Mouse (Mus musculus): ENCODE data around the gene Gm49486.
"Not testable (repeated sequence)": the region's sequence is repeated elsewhere in the genome, so short reads cannot be mapped to it uniquely, and the experiment has no call there.

The Gm49486 gene

GRCm38 (mm10) chr15:79224685-79225084 lies 4.5 kb upstream of the Gm49486 start:
- intact Hi-C loops (cut with DNase I) = no loop called here

GRCm38 (mm10) chr15:79225780-79226179 lies 3.4 kb upstream of the Gm49486 start:
- intact Hi-C loops (cut with DNase I) = not testable (repeated sequence)

GRCm38 (mm10) chr15:79235268-79235667 lies 6.1 kb downstream of the Gm49486 start:
- intact Hi-C loops (cut with DNase I) = no loop called here

DNA sequence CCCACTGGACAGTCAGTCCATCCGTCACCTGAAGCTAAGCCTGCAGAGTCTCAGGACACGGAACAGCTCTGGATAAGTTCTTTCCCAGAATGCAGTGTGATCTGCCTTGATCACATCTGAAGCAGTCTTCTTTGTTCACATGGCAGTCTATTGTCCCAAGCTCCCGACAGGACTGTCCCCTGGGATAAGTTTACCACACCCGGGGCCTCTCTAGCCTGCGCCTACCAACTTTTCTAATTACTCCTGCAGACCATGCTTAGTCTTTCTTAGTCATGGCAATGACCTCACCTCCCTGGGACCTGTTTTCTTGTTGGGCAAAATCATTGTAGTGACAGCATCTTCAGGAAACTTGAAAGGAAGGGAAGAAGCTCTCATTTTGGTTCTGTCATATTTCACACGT lies 8.8 kb downstream of the Gm49486 start:
- intact Hi-C loops (cut with DNase I) = no loop called here

DNA sequence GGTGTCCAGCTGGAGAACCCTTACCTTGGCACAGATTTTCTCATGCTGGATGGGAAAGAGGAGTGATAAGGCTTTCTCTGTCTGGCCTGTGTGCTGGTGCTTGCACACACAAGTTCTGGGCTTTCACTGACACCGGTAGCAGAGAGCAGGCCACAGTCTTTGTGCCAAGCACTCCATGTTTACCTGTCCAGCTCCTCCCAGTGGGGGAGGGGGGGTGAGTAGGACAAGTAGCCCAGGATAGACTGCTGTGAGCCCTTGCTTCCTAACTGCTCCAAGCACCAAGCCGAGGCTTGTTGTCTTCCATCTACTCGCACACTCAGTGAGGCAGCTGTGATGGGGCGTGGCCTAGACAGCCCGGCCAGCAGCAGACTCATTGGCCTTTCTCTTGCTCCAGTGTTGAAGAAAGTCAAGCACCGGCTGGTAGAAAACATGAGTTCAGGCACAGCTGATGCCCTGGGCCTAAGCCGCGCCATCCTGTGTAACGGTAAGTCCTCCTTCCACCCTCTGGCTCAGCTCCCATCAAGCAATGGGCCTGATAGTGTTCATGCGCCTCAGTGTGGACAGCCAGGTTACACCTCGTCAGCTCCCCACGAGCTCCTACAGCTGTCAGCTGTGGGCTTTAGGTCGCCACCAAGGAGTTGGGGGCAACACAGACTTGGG lies 13.5 kb downstream of the Gm49486 start:
- intact Hi-C loops (cut with DNase I) = loop anchor here (2.0 to 10.0 kb wide), 2 partner anchors 142 to 224 kb away; no protein-coding TSS in a partner anchor

- intact Hi-C loops (cut with DNase I) = loop anchor here (2.0 to 10.0 kb wide), 2 partner anchors 141 to 223 kb away; no protein-coding TSS in a partner anchor
These were observed 14.2 kb downstream of the Gm49486 start for GRCm38 (mm10) chr15:79243234-79244042.

DNA sequence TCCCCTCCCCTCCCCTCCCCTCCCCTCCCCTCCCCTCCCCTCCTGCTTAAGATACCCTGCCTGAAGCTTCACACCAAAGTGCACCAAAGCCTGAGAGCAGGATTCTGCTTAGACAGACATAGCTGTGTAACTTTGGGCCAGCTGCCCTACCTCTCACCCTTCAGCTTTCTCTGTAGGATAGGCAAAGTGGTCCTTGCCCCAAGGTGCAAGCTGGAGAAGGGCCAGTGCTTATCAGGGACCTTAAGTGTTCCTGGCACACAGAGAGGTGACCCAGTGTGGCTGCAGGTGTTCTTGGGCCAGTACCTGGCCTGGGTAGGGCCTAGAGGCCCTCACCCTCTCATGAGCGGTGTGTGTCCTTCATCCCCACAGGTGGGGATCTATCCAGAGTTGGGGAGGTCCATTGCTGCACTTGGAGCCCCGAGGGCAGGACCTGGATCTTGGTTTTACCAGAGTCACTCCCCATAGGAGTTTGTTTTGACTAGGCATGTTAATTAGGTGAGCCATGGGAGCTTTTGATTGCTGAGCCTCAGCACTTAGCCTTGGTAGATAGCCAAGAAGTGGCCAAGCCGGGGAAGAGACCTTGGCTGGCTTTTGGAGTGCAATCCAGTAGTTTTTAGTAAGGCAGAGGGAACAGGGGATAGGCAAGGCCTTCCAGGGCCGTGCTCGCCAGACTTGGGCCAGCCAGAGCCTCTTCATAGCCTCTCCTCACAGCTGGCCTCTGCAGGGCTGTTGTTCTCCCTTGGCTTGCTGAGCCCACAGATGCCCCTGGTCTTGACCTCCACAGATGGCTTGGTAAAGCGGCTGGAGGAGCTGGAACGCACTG lies 15.1 kb downstream of the Gm49486 start:
- intact Hi-C loops (cut with DNase I) = loop anchor here (10.0 kb wide), 1 partner anchor 141 kb away; no protein-coding TSS in a partner anchor

- intact Hi-C loops (cut with DNase I) = loop anchor here (10.0 kb wide), 1 partner anchor 139 kb away; no protein-coding TSS in a partner anchor
These were observed 16.1 kb downstream of the Gm49486 start for GRCm38 (mm10) chr15:79245321-79245720.

DNA sequence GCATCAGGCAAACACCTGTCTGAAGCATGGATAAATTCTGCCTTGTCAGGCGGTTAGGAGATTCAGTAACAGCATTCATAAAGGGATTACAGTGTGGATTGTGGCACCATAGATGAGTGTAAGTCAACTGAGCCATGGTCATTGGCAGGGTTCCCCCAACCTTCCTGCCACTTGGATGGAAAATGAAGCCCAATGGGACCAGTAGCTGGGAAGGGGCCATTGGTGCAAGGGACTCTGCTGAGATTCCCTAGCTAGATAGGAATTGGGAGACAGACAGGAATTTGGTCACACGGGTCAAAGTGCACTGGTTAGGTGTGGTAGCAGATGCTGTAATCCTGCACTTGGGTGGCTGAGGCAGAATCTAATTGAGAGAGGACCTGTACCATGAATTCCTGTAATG lies 21.0 kb downstream of the Gm49486 start:
- intact Hi-C loops (cut with DNase I) = no loop called here

GRCm38 (mm10) chr15:79251168-79251567 lies 22.0 kb downstream of the Gm49486 start:
- intact Hi-C loops (cut with DNase I) = no loop called here

GRCm38 (mm10) chr15:79251781-79252491 lies 22.7 kb downstream of the Gm49486 start:
- intact Hi-C loops (cut with DNase I) = no loop called here

GRCm38 (mm10) chr15:79252580-79252979 lies 23.4 kb downstream of the Gm49486 start:
- intact Hi-C loops (cut with DNase I) = no loop called here

- intact Hi-C loops (cut with DNase I) = no loop called here
These were observed 25.5 kb downstream of the Gm49486 start, which contains the start of gene Slc16a8 for GRCm38 (mm10) chr15:79254661-79255060. Gene Slc16a8, minus strand, starts transcription at chr15:79254761.

- intact Hi-C loops (cut with DNase I) = no loop called here
These were observed 29.3 kb downstream of the Gm49486 start for GRCm38 (mm10) chr15:79258521-79258920.

- intact Hi-C loops (cut with DNase I) = no loop called here
These were observed 32.0 kb downstream of the Gm49486 start for GRCm38 (mm10) chr15:79261095-79261725.

GRCm38 (mm10) chr15:79261757-79262156 lies 32.6 kb downstream of the Gm49486 start:
- intact Hi-C loops (cut with DNase I) = no loop called here

DNA sequence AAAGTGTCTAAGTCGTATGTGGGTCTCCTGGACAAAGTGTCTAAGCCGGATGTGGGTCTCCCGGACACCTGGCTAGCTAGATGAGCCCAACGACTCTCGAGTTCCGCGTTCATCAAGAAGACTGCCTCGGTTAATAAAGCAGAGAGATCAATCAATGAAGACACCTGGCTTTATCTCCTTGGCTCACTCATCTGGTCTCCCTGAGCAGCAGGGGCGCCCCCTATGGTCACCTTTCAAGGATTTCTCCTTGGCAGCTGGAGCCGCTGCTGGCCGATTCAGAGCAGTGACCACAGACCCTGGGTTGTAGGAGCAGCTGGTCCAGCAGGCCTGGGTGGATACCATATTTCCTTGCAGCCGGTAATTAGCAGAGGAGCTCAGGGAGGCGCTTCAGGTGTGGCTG lies 33.2 kb downstream of the Gm49486 start:
- intact Hi-C loops (cut with DNase I) = no loop called here

- intact Hi-C loops (cut with DNase I) = no loop called here
These were observed 33.7 kb downstream of the Gm49486 start for GRCm38 (mm10) chr15:79262786-79263309.

DNA sequence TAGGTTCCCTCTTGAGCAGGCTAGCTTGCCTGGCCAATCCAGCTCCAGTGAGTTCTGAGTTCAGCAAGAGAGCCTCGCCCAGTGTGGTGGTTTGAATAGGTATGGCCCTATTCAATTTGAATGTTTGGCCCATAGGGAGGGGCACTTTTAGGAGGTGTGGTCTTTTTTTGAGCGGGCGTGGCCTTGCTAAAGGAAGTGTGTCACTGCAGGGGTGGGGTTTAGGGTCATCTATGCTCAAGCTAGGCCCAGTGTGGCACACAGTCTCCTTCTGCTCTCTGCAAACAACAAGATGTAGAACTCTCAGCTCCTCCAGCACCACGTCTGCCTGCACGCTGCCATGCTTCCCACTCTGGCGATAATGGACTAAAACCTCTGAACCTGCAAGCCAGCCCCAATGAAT lies 34.5 kb downstream of the Gm49486 start:
- intact Hi-C loops (cut with DNase I) = no loop called here

DNA sequence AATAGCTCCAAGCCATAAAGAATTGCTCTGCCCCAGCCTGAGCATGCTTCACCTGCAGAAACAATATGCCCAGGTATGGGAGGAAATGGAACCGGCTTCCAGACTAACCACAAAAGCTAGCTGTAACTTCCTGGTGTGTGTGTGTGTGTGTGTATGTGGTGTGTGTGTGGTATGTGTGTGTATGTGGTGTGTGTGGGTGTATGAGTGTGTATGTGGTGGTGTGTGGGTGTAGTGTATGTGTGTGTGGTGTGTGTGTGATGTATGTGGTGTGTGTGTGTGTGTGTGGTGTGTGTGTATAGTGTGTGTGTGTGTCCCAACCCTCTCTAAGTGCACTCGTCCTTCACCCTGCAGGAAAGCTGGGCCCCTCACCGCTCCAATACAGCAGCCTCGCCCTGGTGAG lies 36.2 kb downstream of the Gm49486 start:
- intact Hi-C loops (cut with DNase I) = no loop called here

Measured in adrenal gland (tissue).